Mouse (Mus musculus): ENCODE results near the gene Synrg.

GRCm38 (mm10) chr11:84011576-84011975, 47.3 kb downstream of the Synrg start:
- no peak for TF ChIP-seq CTCF (IDR thresholded peaks at IDR 0.05; ENCODE audit: control insufficient read depth, insufficient read depth, insufficient read length)
- TF ChIP-seq MYOD1 (IDR thresholded peaks at IDR 0.05; ENCODE audit: control insufficient read depth, insufficient read length, low read depth) = no peak
- TF ChIP-seq MAX (IDR thresholded peaks at IDR 0.05) = no peak
